Mouse (Mus musculus) stomach, embryonic 14.5 days (tissue): ENCODE data around the gene Fndc3b. TPM values are rescaled to one million over a fixed set of nuclear protein-coding genes. Genes with fewer than 3 reads are reported as not detected.

ENCODE experiments used
- ATAC-seq: fragments of 200-750 bp; cut with Nextera tagmentation; 2 replicates; pipeline ENCODE4 v1.8.0; 2017; ENCODE audit warnings: low read depth, moderate TSS enrichment; ENCODE audit not compliant: insufficient number of reproducible peaks, insufficient read depth, low FRiP score
- H3K27ac ChIP-seq: fragments of 300-500 bp; sonication (generic); 2 replicates; pipeline ENCODE4 v1.5.1; 2014; ENCODE audit warnings: mild to moderate bottlenecking, low read length, moderate library complexity, mixed read lengths
- H3K27me3 ChIP-seq: fragments of 300-500 bp; sonication (generic); 2 replicates; pipeline ENCODE4 v1.6.1; 2014; ENCODE audit warnings: low read length, control low read depth, mixed read lengths; ENCODE audit not compliant: control insufficient read depth, insufficient read depth
- H3K36me3 ChIP-seq: fragments of 300-500 bp; sonication (generic); 2 replicates; pipeline ENCODE4 v1.6.1; 2014; ENCODE audit warnings: mild to moderate bottlenecking, control low read depth, low read length, moderate library complexity, mixed read lengths; ENCODE audit not compliant: control insufficient read depth, insufficient read depth
- H3K4me1 ChIP-seq: fragments of 300-500 bp; sonication (generic); 2 replicates; pipeline ENCODE4 v1.6.1; 2014; ENCODE audit warnings: low read length, control low read depth, mixed read lengths; ENCODE audit not compliant: control insufficient read depth, insufficient read depth
- H3K4me2 ChIP-seq: fragments of 300-500 bp; sonication (generic); replicated peaks from 2 replicates; pipeline ENCODE4 v1.6.1; 2014; ENCODE audit warnings: low read depth, low read length, control low read depth
- H3K4me3 ChIP-seq: fragments of 300-500 bp; sonication (generic); 2 replicates; pipeline ENCODE4 v1.5.1; 2014; ENCODE audit warnings: low read depth, low read length, control low read depth
- H3K9ac ChIP-seq: fragments of 300-500 bp; sonication (generic); replicated peaks from 2 replicates; pipeline ENCODE4 v1.6.1; 2014; ENCODE audit warnings: low read depth, mild to moderate bottlenecking, control low read depth, low read length, moderate library complexity, mixed read lengths
- H3K9me3 ChIP-seq: fragments of 300-500 bp; sonication (generic); 2 replicates; pipeline ENCODE4 v1.6.1; 2016; ENCODE audit warnings: low read depth, low read length, control low read depth; ENCODE audit not compliant: control insufficient read depth
- WGBS: fragments of 180-500 bp; shearing (Covaris S2); extraction: QIAGEN DNeasy Blood & Tissue Kit; methylation state at CpG from one replicate; pipeline ENCODE4 v1.1.7; 2014; 5-methylcytosine and 5-hydroxymethylcytosine counted together
- polyA plus RNA-seq: library from polyadenylated mRNA; unstranded; fragments of >200 nt; fragmentation: Nextera tagmentation; extraction: Ambion mirVana; gene quantifications from 2 replicates; pipeline ENCODE4 v1.2.1, GENCODE M21; 2014

Gene Fndc3b
- polyA plus RNA-seq, 1 experiment from 2014 or later = 33.3 TPM

DNA sequence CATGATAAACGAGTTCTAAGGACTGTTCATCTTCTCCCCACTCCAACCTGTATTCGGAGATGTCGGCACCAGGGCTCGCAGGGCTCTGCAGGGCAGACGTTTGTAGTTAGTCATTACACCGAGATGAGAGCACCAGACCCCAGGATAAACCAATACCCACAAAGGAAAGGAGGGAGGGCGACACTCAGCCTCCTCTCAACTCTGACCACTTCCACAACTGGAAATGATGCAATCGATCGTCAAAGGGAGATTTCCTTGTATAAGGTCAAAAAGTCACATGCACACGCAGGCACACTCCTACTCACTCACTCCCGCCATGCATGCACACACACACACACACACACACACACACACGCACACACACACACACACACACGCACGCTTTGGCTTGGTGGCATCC, 254.6 kb downstream of the Fndc3b start:
- no peaks in the 10 kb centered on the region for H3K27me3 ChIP-seq
- H3K9ac ChIP-seq = no peak overlapping the region
- no peak overlapping the region for H3K4me2 ChIP-seq
- H3K4me1 ChIP-seq = no peaks in the 10 kb centered on the region
- no peak overlapping the region for H3K4me3 ChIP-seq
- no peak overlapping the region for H3K27ac ChIP-seq
- peaks cover 80% of the 10 kb centered on the region for H3K36me3 ChIP-seq
- no peak for ATAC-seq
- H3K9me3 ChIP-seq = no peaks in the 10 kb centered on the region
- 80% methylated on average over 14 of the region's 14 CpGs for WGBS

DNA sequence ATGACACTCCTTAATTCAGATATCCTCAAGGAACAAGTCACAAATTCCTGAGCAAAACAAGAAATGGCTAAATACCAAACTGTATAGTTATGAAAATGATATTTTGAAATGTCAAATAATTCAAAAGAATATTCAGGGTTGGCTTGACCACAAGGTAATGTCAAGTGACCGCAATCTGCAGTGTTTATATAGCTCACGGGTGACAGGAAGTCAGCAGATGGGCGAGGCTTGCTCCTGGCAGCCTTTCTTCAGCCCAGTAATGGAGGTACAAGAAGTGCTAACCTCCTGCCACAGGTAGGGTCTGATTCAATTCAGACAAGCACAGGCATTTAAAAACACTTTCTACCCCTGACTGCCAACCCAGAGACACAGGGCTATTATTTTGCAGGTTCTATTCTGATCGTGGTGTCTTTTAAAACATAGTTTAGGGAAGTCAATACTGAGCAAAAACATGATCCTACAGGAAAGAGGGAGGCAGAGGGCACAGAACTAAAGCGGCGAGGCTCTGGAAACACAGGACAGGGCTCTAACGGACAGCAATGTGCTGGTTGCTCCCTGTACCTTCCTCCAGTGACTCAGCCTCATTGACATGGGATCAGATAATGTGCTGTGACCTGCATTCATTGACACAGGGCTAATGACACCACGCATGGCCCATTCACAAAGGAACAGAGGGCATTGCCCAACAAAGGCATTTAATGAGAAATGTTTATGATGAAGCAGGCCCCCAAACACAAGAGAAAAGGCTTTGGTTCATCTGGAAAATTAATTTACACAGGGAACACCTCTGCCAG, 256.5 kb downstream of the Fndc3b start:
- no peaks in the 10 kb centered on the region for H3K9me3 ChIP-seq
- no peak overlapping the region for H3K27ac ChIP-seq
- H3K27me3 ChIP-seq = no peaks in the 10 kb centered on the region
- peaks cover 77% of the 10 kb centered on the region for H3K36me3 ChIP-seq
- no peak overlapping the region for H3K4me3 ChIP-seq
- 88% methylated on average over 8 of the region's 8 CpGs for WGBS
- no peak for ATAC-seq
- H3K9ac ChIP-seq = no peak overlapping the region
- H3K4me2 ChIP-seq = no peak overlapping the region
- H3K4me1 ChIP-seq = no peaks in the 10 kb centered on the region

DNA sequence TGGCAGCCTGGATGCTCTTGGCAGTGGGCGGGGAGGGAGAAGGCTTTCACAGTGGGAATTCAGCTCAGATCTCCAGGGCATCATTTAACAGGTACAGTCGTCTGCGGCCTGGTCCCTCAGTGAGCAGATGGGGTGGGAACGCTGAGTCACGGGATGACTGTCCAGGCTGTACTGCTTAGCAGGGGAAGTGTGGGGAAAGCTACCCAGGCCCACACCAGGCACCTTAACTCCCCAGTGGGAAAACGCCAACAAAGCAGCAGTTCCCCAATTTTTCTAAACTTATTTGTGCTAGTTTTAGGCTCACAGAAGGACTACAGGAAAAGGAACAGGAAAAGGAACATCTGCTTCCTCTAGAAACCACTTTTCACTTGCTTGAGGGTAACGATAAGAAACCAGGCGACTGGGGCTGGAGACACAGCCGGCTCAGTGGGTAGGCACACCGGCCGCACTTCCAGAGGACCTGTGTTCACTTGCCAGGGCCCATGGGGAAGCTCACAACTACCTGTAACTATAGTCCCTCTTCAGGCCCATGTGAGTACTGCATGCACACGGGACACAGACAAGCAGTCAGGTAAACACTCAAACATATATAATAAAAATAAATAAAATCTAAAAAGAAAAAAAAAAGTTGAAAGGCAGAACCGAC, 257.5 kb downstream of the Fndc3b start:
- 86% methylated on average over 13 of the region's 13 CpGs for WGBS
- Histone ChIP-seq H3K4me1 (no peaks in the 10 kb centered on the region), H3K9ac (no peak overlapping the region), H3K27me3 (no peaks in the 10 kb centered on the region), H3K27ac (no peak overlapping the region), H3K9me3 (no peaks in the 10 kb centered on the region), H3K4me3 (no peak overlapping the region), H3K4me2 (no peak overlapping the region), H3K36me3 (peaks cover 71% of the 10 kb centered on the region)
- no peak for ATAC-seq

DNA sequence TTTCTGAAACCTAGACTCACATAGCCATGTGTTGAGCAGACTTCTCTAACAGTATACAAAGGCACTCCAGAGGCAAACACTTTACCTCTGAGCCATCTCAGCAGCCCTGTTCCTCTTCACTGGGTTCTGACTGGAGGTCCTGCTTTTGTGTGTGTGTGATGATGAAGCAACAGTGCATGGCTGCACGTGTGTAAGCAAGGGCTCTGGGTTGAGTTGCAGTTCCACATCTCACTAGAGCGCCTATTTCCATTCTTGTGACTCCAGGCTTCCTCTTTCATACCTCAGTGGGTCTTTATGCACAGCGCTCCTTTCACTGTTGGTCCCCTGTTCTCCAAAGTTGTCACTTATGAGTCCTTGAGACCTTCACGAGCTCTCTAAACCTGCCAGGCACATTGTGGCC, 261.7 kb downstream of the Fndc3b start:
- Histone ChIP-seq H3K27me3 (no peaks in the 10 kb centered on the region), H3K9me3 (no peaks in the 10 kb centered on the region), H3K4me1 (no peaks in the 10 kb centered on the region), H3K4me2 (no peak overlapping the region), H3K4me3 (no peak overlapping the region), H3K36me3 (peaks cover 48% of the 10 kb centered on the region), H3K27ac (no peak overlapping the region), H3K9ac (no peak overlapping the region)
- no peak for ATAC-seq
- WGBS = 91% methylated on average over 4 of the region's 4 CpGs

DNA sequence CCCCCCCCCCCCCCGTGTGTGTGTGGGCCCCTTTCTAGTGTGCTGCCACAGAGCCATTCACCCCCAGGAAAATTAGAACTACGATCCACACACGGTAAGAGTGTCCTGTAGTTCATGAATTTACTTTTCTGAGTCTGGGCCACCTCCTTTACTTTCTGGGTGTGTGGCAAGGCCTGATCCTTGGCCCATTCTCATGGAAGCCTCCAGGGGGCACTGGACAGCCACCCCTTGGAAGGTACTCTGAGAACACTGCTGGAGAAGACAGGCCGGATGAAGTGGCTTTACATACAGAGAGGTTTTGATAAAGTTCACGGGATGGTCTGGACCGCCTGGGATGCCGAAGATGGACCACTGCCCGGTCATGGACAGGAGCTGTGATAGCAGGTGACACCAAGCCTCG, 262.7 kb downstream of the Fndc3b start:
- ATAC-seq = no peak
- Histone ChIP-seq H3K27me3 (no peaks in the 10 kb centered on the region), H3K27ac (no peak overlapping the region), H3K4me2 (no peak overlapping the region), H3K9me3 (no peaks in the 10 kb centered on the region), H3K36me3 (peaks cover 38% of the 10 kb centered on the region), H3K4me3 (no peak overlapping the region), H3K4me1 (no peaks in the 10 kb centered on the region), H3K9ac (no peak overlapping the region)
- WGBS = 88% methylated on average over 9 of the region's 9 CpGs

DNA sequence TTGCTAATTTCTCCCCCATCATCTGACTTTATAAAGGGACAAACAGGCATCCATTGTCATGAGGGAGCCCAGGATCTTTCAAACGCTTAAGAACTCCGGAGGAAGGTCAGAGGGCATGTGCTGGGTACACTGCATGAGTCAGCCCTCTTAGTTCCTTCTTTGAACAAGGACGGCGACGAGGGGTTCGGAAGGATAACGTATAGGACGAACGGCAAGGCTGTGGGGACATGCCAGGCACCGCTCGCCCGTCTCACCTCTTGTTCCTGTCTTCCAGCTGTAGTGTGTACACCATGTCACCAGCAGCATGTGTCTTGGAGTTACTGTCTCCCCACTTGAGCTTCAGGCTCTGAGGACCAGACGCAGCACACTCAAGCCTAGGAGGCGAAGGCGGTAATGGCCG, 271.4 kb downstream of the Fndc3b start:
- ATAC-seq = no peak

DNA sequence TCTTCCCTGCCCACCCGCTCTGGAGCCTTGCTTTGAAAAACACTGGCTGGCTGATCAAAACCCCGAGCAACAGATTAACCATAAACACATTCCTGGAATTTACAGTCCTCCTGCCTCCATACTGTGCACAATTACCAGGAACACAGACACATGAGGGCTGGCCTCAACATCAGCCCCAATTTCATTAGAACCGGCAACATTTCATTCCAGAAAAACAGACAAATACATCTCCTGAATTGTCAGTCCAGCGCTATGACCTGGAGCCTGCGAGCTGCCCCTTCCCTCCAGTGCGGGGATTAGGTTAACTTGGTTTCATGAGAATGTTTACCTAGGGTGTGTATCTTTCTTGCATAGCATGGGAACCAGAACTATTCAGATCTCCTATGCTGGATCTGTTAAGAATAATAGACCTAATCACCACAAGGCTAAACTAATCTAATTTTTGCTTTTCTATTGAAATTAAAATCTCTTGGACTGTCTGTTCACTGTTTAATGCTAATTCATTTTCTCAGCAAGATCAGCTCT, 275.9 kb downstream of the Fndc3b start:
- no peaks in the 10 kb centered on the region for H3K4me1 ChIP-seq
- H3K9ac ChIP-seq = no peak overlapping the region
- peak overlapping the region; percentile 71 for H3K27ac ChIP-seq
- WGBS = 41% methylated on average over 6 of the region's 6 CpGs
- H3K4me3 ChIP-seq = no peak overlapping the region
- no peak overlapping the region for H3K4me2 ChIP-seq
- H3K36me3 ChIP-seq = peaks cover 36% of the 10 kb centered on the region; the same call in 1 of the 2 replicates
- ATAC-seq = peak; percentile 60
- H3K9me3 ChIP-seq = no peaks in the 10 kb centered on the region
- no peaks in the 10 kb centered on the region for H3K27me3 ChIP-seq

More for the DNA sequence above, 271.4 kb downstream of the Fndc3b start:
- Histone ChIP-seq H3K4me3 (no peak overlapping the region), H3K9me3 (no peaks in the 10 kb centered on the region), H3K4me2 (no peak overlapping the region), H3K4me1 (no peaks in the 10 kb centered on the region), H3K27ac (no peak overlapping the region), H3K36me3 (peaks cover 26% of the 10 kb centered on the region; the same call in 1 of the 2 replicates), H3K9ac (no peak overlapping the region), H3K27me3 (no peaks in the 10 kb centered on the region)
- 68% methylated on average over 16 of the region's 16 CpGs for WGBS

DNA sequence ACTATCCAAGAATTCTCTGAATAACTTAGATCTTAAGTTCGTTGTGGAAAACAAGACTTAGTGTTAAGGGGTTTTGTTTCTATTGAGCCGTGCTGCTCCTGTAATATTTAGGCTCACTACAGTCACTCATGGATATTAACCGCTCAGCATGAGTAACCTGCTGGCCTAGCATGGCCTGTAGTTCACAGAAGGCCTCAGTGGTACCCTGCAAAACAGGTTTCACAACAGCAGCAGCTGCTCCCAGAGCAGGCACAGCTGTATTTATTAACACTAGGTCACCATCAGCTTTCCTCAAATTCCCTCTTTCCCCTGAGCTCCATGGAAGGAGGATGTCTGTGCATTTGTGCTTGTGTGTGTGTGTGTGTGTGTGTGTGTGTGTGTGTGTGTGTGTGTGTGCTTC, 278.1 kb downstream of the Fndc3b start:
- ATAC-seq = no peak
- Histone ChIP-seq H3K27ac (no peak overlapping the region), H3K9me3 (no peaks in the 10 kb centered on the region), H3K4me1 (no peaks in the 10 kb centered on the region), H3K4me2 (no peak overlapping the region), H3K36me3 (peaks cover 30% of the 10 kb centered on the region; the same call in 1 of the 2 replicates), H3K4me3 (no peak overlapping the region), H3K27me3 (no peaks in the 10 kb centered on the region), H3K9ac (no peak overlapping the region)
- 74% methylated on average over 3 of the region's 3 CpGs for WGBS
